Mouse (Mus musculus) gastrocnemius, adult 2 months (tissue): Measurements from ENCODE around the gene Rbp3. TPM values are rescaled to one million over a fixed set of nuclear protein-coding genes. Genes with fewer than 3 reads are reported as not detected.

Source experiments
- DNase-seq: peaks from one replicate; pipeline ENCODE4 v3.0.0; 2022
- H3K27ac ChIP-seq: fragments of 200-600 bp; 2 replicates; pipeline ENCODE4 v1.8.1; 2022; ENCODE audit warnings: mild to moderate bottlenecking
- H3K4me3 ChIP-seq: fragments of 200-600 bp; 2 replicates; pipeline ENCODE4 v1.8.1; 2022; ENCODE audit warnings: mild to moderate bottlenecking, moderate library complexity
- CTCF ChIP-seq: fragments of 200-600 bp; IDR thresholded peaks from 2 replicates; pipeline ENCODE4 v1.8.1; 2022; ENCODE audit warnings: antibody characterized with exemption, mild to moderate bottlenecking, moderate library complexity
- intact Hi-C: fragments of 180-260 bp; cut with DNase I; formaldehyde crosslinking; loops from one replicate; pipeline ENCODE4 v1.15.1; 2025
- total RNA-seq, 2 experiments: library from RNA; stranded (reverse); gene quantifications; 2 replicates each; pipeline ENCODE4 v1.2.3; 2021

Rbp3 gene
- total RNA-seq, 2 experiments from 2014 or later: not detected

DNA sequence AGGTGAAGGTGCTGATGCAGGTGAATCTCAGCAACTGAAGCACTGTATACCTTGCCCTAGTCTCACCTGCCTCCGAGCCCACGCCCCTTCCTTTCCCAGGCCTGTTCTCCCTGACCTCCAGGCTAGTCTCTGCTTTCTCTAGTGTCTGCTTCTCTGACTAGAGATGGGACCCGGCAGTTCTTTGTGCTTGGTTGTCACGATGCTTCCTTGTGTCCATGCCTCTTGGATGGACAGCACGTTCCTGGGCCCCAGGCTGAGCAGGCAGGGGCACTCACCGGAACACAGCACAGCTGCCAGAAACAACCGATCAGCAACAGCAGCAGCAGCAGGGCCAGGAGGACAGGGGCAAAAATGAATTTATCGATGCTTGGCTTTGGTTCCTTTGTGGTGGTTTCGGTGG lies 39.2 kb downstream of the Rbp3 start:
- DNase-seq: no peak
- TF ChIP-seq CTCF: no peak
- intact Hi-C loops: no loop called here
- no peak overlapping the region for H3K27ac ChIP-seq
- no peak overlapping the region for H3K4me3 ChIP-seq

DNA sequence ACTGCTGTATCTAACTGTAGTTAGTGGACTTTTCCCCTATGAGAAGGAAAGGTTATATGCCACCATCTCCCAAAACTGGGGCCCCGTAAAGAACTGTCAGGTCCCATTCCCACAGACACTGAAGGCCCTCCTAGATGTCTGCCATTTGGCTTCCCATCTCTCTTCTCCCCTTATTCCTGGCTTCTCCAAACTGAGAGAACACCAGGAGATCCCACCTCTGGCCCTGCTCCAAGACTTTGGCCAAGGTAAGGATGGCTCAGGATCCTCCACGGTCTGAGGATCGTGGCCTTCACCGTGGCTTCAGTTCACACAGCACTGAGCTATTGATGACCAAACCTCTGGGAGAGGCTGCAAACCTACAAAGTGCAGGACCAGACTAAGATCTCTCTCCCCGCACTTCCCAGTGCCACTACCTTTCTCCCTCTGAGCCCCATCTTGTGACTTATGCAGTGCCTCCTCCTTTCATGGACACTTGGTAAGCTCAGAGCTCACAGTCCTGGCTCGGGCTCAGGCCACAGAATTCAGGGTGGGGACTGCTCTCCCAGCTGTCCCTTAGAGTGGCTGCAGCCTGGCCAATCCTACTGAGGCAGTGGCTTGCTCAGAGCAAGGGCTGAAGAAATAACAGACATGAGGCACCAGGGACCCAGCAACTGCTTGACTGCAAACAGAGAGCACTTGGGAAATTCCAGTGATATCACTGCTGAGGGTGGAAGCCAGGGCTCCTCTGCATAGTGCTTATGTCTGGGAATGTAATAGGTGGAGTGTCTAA lies 39.9 kb downstream of the Rbp3 start:
- DNase-seq: no peak
- intact Hi-C loops: no loop called here

DNA sequence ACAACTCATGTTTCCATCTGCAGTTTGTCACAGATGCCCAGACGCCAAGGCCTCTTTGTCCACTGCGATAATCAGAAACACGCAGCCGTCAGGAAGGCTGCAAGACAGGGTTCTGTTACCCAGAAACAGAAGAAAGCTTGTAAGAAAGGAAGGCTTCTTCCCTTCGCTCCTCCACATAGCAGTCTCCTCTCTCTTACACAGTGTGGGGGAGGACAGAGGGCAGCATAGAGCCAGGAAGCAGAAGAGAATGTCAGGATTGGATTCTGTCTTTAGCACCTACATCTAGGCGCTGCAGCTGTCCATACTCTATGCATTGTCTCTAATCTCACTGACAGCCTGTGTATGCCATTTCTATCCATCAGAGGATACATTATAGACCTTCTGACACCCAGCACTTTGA lies 43.6 kb downstream of the Rbp3 start:
- DNase-seq: no peak
- Histone ChIP-seq H3K27ac (no peak overlapping the region), H3K4me3 (no peak overlapping the region)
- no peak for TF ChIP-seq CTCF
- intact Hi-C loops: no loop called here

More for the DNA sequence above, 39.9 kb downstream of the Rbp3 start:
- no peak for TF ChIP-seq CTCF
- Histone ChIP-seq H3K27ac (no peak overlapping the region), H3K4me3 (no peak overlapping the region)

DNA sequence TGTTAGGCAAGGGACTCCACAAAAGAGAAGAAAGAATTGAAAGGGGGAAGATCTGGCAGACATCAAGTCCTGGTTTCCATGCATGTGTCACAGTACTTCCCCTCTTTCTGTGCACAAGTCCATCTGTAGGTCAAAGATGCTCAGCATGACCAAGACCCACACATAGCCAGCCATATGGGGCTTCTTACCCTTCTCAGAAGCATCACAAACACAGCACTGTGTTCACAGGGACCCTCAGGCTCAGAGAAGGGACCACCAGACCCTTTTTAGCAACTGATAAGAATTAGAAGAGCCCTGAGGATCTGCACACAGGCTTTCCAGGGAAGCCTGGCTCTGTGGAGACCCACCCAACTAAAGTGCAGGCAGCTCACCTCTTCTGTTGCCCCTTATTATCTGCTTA lies 46.3 kb downstream of the Rbp3 start:
- no peak for DNase-seq
- intact Hi-C loops: no loop called here
- Histone ChIP-seq H3K4me3 (no peak overlapping the region), H3K27ac (no peak overlapping the region)
- TF ChIP-seq CTCF: no peak

DNA sequence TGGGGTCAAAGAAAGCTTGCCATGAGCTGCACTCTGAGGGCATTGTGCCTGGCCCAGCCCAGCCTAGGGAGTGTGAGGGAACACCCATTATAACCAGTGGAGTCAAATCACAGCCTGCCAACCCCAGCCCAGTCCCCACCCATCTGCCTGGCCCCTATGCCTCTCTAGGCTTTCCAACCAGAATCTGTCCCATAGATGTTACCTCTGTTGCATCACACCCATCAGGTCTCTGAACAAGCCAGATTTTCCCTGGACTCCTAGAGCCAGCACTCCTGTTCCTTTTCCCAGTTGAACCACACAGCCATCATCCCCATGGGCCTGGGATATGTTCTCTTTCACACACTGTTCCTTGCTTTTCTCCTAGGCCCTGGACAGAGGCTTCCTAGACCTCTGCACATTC lies 47.6 kb downstream of the Rbp3 start:
- intact Hi-C loops: no loop called here
- no peak overlapping the region for H3K4me3 ChIP-seq
- no peak overlapping the region for H3K27ac ChIP-seq
- TF ChIP-seq CTCF: no peak
- DNase-seq: no peak

DNA sequence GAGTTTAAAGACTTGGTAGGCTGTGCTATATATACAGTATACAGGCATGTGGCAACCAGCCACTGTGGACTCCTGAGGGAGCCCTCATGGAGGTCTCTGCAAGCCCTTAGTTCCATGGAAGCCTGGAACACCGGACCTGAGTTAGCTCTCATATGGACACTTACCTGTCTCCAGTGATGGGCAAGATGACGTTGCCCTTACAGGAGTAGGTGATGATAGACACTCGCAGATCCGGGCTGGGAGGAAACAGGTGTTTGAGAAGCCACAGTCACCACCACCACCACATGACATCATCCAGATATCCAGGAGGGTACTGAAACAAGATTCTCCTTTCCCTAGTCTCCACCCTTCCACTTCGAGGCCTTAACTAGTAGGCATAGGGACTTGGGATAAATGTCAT lies 48.6 kb downstream of the Rbp3 start:
- TF ChIP-seq CTCF: no peak
- intact Hi-C loops: no loop called here
- H3K4me3 ChIP-seq: no peak overlapping the region
- DNase-seq: no peak
- H3K27ac ChIP-seq: no peak overlapping the region

Other genes with a start within 250 kb of the Rbp3 start
- gene Gdf10, start 30.4 kb upstream of the Rbp3 start, total RNA-seq: 1 to 10 TPM; 1.1 to 1.9 TPM
- not detected for gene Gdf2, start 13.0 kb upstream of the Rbp3 start, total RNA-seq
- gene Zfp488, start 24.8 kb downstream of the Rbp3 start, total RNA-seq: not detected
- not detected for gene Gm30083, start 61.2 kb downstream of the Rbp3 start, total RNA-seq
- not detected for gene Gm5460, start 62.8 kb downstream of the Rbp3 start, total RNA-seq
- gene Antxrl, start 98.7 kb downstream of the Rbp3 start, total RNA-seq: not detected
- gene Anxa8, start 132.0 kb downstream of the Rbp3 start, total RNA-seq: 1 to 10 TPM; 1.1 TPM
- gene A630023A22Rik, start 148.8 kb downstream of the Rbp3 start, total RNA-seq: not detected
- under 1 TPM in 1 of 2 experiments, not detected in 1; 0.06 TPM for gene Npy4r, start 198.5 kb downstream of the Rbp3 start, total RNA-seq
- gene Gprin2, start 247.7 kb downstream of the Rbp3 start, total RNA-seq: under 1 TPM; 0.03 to 0.23 TPM